Mouse (Mus musculus): ENCODE data around the gene Tex14.

GRCm38 (mm10) chr11:87592354-87592695 is 187.5 kb downstream of the Tex14 start:
- TF ChIP-seq CTCF (IDR thresholded peaks at IDR 0.05; ENCODE audit: borderline replicate concordance, extremely low read depth, insufficient read depth, insufficient read length) (peak; percentile 8; the same call in 1 of the 2 replicates), POLR2A (IDR thresholded peaks at IDR 0.05; ENCODE audit: borderline replicate concordance, extremely low read depth, insufficient read depth, insufficient read length, poor library complexity, severe bottlenecking) (no peak)
